Mouse (Mus musculus) heart, postnatal 4 days (tissue): ENCODE results near the gene Cs. TPM values are rescaled to one million over a fixed set of nuclear protein-coding genes. Genes with fewer than 3 reads are reported as not detected.
A peak's percentile ranks its signal among the peaks of the same experiment; 100 is the strongest.

ENCODE experiments used
- DNase-seq: peaks from one replicate; pipeline ENCODE4 v3.0.0; 2021
- total RNA-seq, 2 experiments: library from RNA; stranded (reverse); gene quantifications; 2 replicates each; pipeline ENCODE4 v1.2.3; 2021

Cs gene
- total RNA-seq, 2 experiments from 2014 or later = 819 to 825 TPM

DNA sequence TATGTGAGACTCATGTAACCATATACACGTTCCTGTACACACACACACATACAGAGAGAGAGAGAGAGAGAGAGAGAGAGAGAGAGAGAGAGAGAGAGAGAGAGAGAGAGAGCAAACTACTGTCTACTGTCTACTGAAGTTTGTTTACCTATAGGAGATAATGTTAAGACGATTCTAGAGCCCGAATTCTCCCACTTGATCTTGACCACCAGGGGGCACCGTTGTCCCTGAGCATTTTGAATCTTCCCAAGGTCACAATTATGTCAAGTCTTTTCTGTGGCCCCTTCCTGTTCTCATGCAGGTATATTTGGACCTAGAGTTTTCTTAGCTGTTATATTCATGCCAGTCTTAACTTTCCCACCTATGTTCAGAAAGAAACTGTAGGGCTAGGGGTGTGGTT, 2.0 kb upstream of the Cs start:
- DNase-seq = peak; percentile 87

DNA sequence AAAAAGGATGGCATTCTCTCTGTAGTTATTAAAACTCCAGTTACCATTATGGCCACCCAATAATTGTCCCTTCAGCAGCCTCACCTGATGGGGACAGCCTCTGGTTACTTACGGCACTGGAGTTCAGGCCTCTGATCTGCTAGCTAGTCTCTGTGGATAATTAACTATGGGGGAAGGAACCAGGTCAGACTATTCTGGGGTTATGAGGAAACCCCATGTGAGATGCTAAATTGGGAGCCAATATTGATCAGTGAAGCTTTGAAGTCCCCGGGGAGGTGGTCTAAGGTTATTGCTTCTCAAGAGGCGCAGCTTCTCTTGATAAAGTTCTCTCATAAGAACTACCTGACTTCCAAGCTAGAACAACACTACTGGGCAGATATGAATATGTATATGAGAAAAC, 1.3 kb upstream of the Cs start:
- no peak for DNase-seq

GRCm38 (mm10) chr10:128336597-128336996, 937 bp upstream of the Cs start:
- no peak for DNase-seq

DNA sequence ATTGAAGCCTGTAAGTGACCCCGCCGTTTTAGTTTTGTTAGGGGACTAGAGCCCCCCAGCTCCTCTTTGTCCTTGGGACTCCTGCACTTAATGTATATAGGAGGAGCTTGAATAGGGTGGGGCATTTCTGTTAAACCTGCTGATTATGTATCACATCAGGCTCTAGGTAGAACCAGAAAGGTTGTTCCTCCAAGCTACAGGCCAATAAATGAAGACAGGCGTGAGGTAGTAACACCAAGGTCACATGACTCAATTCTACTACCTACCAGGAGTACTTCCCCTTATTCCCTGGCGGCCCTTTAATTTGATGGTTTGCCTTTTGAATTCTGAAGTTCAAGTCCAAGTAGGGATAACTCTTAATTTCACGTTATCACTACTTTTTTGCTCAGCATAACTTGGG, 881 bp downstream of the Cs start:
- no peak for DNase-seq

DNA sequence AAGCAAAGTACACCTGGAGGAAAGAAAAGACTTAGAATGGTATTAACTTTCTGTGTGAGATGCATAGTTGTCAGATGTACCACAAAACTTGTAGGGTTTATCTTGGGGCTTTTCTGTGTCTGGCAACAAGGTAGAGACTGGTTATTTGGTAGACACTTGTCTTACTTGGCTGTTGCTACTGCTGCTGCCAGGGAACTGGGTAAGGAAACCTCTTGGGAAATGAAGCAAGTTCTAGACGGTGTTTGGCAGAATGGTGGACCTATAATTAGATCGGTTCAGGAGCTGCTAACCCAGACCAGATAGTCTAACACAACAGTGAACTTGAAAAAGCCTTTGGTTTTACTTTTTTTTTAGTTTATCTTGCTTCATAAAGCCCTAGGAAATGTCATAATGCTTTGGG, 1.4 kb downstream of the Cs start:
- no peak for DNase-seq

- DNase-seq = no peak
Measured at GRCm38 (mm10) chr10:128340257-128340656, 2.7 kb downstream of the Cs start.

- no peak for DNase-seq
Measured at GRCm38 (mm10) chr10:128343436-128343835, 5.9 kb downstream of the Cs start.

GRCm38 (mm10) chr10:128344568-128345275, 7.2 kb downstream of the Cs start:
- peak; percentile 80 for DNase-seq

DNA sequence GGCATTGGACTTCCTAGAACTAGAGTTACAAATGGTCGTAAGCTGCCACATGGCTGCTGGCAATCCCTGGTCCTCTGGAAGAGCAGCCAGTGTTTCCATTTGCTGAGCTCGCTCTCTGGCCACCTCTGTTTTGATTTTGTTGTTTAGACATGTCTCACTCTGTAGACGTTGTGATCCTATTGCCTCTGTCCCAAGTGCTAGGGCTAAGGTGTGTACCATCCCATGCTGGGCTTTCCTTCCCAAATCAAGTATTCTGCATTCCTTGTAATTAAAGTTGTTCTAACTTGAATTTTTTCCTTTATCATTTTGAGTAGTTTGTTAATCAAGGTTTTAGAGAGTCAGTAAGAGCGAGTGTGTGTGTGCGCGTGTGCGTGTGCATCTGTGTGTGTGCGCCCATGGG, 10.0 kb downstream of the Cs start:
- no peak for DNase-seq

GRCm38 (mm10) chr10:128358796-128359195, 21.3 kb downstream of the Cs start:
- DNase-seq = peak; percentile 71

DNA sequence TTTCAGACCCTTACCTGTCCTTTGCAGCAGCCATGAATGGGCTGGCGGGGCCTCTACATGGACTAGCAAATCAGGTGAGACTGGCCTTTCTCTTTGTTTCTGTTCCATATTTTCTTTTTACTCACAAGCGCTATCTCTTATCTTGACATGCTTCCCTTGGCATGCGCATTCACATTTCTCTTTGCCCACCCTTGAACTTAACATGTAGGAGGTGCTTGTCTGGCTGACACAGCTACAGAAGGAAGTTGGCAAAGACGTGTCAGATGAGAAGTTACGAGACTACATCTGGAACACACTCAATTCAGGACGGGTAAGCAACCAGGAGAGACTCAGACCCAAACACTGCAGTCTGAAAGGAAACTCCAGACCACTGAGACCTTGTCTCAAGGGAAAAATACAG, 21.7 kb downstream of the Cs start:
- DNase-seq = no peak

DNA sequence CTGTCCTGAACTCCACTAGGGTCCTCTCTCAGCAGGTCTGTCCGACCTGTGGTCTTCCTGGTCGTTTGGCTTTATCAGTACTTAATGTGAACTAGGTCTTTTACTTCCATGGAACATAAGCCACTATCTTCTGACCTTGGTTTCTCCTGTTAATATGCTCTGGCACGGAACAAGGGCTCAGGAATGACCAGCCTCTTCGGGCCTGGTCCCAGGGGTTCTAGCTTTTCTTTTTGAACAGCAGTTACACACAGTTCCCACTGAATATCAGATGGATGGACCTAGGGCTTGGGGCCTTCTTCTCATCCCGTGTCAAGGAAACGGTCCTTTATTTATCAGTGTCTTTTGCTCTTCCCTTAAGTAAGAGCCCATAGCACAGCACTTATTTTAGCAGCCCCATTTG, 24.3 kb downstream of the Cs start:
- DNase-seq = no peak

- peak; percentile 42 for DNase-seq
Measured at GRCm38 (mm10) chr10:128362568-128362967, 25.0 kb downstream of the Cs start.

DNA sequence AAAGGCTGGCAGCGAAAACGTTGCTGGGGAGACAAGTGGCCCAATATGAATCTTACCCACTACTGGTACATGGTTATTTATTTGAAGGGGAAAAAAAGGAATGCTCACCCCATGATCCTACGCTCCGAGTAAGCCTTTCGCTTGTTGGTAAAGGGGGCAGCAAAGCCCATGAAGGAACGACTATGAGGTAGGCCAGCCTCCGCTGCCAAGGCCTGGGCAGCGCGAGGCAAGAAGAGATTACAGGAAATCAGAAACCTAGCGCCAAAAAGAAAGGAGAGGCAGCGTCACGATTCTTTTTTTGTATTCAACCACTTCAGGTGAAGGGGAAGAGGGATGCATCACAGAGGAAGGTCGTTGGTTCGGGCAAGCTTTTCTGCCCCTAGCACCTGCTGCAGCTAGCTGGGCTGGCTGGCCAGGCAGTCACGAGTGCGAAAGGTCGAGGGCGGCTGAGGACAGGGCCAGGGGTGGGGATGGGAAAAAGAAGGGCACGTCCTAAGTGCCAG, 30.4 kb downstream of the Cs start:
- DNase-seq = no peak

DNA sequence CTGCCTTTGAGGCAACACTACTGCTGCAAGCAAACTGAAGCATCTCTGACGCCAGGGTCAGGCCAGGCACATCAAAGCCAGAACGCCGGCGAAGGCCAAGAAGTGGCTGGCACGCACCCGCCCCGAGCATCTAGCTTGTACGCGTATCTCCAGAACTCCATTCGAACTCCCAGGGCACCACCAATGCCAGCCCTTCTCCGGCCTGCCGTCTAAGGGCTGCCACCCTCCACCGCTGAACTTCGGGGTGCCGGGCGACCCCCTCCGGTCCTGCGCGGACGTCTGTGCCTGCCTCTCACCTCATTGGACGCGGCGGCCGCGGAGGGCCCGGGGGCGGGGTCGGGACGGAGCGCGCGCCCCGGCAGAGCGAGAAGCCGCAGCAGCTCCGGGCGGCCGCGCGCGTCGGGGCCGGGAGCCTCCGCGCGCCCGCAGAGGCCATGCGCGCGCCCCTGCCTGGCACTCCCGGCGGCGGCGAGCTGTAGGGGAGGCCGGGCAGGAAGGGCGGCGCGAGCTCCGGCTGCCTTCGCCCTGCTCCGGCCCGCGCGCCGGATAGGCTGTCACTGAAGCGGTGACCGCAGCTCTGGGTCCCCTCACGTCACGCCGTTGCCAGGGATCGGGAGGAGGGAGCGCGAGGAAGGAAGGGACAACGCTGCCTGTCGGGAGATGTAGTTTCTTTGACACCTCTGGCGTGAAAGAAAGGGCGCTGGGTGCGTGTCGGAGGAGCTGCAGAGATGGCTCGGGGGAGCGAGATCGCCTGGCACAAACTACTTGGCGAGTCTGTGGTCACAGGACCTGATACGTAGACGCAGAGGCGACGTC, 31.1 kb downstream of the Cs start, which contains the start of gene Coq10a:
TSS of gene Coq10a (minus strand) at position 596 of the 816 bp plus-strand sequence.
- peak; percentile 92 for DNase-seq

GRCm38 (mm10) chr10:128369218-128369543, 31.6 kb downstream of the Cs start:
- no peak for DNase-seq

- DNase-seq = no peak
Measured at GRCm38 (mm10) chr10:128369599-128369998, 32.1 kb downstream of the Cs start.

DNA sequence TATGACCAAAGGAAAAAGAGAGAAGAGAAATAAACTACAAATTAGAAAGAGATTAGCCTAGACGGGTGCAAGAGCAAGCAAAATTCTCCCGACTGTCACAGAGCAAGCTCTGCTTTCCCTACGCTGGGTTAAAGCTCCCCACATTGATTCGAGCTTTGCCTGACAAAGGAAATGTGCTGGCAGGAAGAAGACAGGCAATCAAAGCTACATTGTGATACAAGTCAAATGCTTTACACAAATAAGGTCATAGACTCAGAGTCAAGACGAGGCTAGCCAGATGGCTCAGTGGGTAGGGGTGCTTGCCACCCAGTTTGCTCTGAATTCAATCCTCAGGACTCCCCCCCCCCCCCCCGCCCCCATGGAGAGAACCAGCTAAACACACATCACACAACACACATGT, 32.5 kb downstream of the Cs start:
- no peak for DNase-seq

DNA sequence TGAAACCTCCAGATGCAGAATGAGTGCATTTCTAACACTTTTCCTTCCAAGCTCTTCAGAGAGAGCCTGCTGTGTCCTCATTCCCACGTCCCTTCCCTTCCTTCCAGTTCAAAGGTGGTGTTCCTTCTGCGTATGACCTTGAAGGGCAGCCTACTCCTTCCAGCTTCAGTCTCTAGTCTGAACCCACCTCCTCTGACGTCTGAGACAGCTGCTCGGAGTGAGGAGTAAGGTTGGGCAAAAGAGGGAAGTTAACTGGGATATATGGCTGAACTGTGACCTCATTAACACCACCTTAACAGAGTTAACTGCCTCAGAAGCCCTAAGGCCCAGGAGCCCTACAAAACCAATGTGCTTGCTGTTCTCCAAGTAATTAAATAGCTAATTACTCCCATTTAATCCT, 33.1 kb downstream of the Cs start:
- no peak for DNase-seq

DNA sequence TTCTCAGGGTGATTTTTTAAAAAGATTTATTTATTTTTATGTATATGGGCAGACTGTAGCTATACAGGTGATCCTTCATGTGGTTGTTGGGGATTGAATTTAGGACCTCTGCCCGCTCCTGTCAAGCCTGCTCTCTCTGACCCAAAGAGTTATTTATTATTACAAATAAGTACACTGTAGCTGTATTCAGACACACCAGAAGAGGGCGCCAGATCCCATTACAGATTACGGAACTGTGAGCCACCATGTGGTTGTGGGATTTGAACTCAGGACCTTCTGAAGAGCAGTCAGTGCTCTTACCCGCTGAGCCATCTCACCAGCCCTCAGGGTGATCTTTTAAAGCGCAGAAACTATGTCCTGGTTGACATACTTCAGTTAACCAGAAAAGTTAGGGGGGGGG, 34.6 kb downstream of the Cs start:
- DNase-seq = no peak

GRCm38 (mm10) chr10:128372989-128373748, 35.6 kb downstream of the Cs start:
- no peak for DNase-seq

- DNase-seq = no peak
Measured at GRCm38 (mm10) chr10:128374393-128374792, 36.9 kb downstream of the Cs start.

DNA sequence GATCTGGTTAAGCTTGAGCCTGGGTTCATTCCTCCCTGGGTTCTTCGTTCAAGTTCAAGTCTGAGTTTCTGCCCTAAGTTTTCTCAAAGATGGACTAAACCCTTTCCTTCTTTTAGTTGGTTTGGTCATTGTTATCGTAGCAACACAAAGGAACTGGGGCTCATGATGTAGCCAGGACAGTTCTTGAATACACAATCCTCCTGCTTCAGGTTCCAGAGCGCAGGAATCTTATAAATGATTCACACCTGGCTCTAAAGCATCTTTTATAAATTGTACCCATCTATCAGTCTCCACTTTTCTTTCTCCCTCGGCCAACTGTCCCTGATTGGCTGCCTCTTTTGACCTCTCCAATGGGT, 38.5 kb downstream of the Cs start:
- DNase-seq = no peak
